Mouse (Mus musculus) kidney, adult 2 months (tissue): ENCODE data around the gene Ripply2.

Experiments used
- CTCF ChIP-seq: fragments of 200-500 bp; conservative IDR thresholded peaks from 2 replicates; pipeline ENCODE4 v1.5.1; 2011; ENCODE audit warnings: low read depth, mild to moderate bottlenecking, control low read depth, low read length, moderate library complexity, mixed read lengths; ENCODE audit not compliant: insufficient read depth, insufficient read length
- POLR2A ChIP-seq: fragments of 200-500 bp; IDR thresholded peaks from one replicate; pipeline ENCODE4 v1.6.1; 2011; ENCODE audit warnings: low read depth, low read length, control low read depth

DNA sequence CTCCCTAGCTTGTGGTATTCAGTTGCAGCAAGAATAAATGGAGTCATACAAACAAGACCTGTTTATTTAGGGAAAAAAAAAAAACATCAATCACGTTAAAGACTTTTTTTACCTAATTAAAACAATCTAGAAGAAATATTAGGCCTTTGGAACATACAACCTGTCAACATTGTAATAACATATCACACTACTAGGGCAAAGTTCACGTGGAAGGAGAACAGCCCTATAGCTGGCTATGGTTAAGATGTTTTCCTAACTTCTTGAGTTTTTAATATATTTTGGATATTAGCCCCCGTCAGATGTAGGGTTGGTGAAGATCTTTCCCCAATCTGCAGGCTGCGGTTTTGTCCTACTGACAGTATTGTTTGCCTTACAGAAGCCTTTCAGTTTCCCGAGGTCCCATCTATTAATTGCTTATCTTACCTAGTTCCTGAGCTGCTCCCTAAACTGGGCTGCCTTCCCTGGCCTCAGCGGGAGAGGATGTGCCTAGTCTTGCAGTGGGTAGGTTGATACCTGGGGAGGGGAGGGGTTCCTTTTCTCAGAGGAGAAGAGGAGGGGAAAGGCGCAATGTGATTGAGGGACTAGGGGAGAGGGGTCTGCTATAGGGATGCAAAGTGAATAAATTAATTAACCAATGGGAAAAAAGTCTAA lies 37.0 kb upstream of the Ripply2 start:
- no peak for TF ChIP-seq POLR2A
- TF ChIP-seq CTCF, result no peak
